Mouse (Mus musculus) liver, adult 2 months (tissue): ENCODE results near the gene Atxn2l. TPM values are rescaled to one million over a fixed set of nuclear protein-coding genes. Genes with fewer than 3 reads are reported as not detected.
A peak's percentile ranks its signal among the peaks of the same experiment; 100 is the strongest.

ENCODE experiments used
- DNase-seq: peaks from one replicate; pipeline ENCODE4 v3.0.0-alpha.2; 2011; ENCODE audit warnings: low read depth, low spot score; ENCODE audit errors: extremely low read depth
- H3K27ac ChIP-seq: fragments of 200-500 bp; replicated peaks from 2 replicates; pipeline ENCODE4 v1.5.1; 2012; ENCODE audit warnings: low read depth, mild to moderate bottlenecking, control low read depth, inconsistent platforms, low read length; ENCODE audit not compliant: insufficient read depth
- H3K27me3 ChIP-seq: fragments of 200-500 bp; 2 replicates; pipeline ENCODE4 v1.6.1; 2012; ENCODE audit warnings: mild to moderate bottlenecking, moderate library complexity, low read length, inconsistent platforms; ENCODE audit not compliant: control insufficient read depth, insufficient read depth
- H3K36me3 ChIP-seq: fragments of 200-500 bp; 2 replicates; pipeline ENCODE4 v1.6.1; 2012; ENCODE audit warnings: low read length, inconsistent platforms; ENCODE audit not compliant: control insufficient read depth, insufficient read depth
- H3K4me1 ChIP-seq: fragments of 200-500 bp; 2 replicates; pipeline ENCODE4 v1.6.1; 2011; ENCODE audit warnings: low read length; ENCODE audit not compliant: control insufficient read depth, insufficient read depth
- H3K4me3 ChIP-seq: fragments of 200-500 bp; 2 replicates; pipeline ENCODE4 v1.5.1; 2011; ENCODE audit warnings: low read depth, mild to moderate bottlenecking, control low read depth, low read length, moderate library complexity; ENCODE audit not compliant: insufficient read depth
- H3K79me2 ChIP-seq: fragments of 200-500 bp; 2 replicates; pipeline ENCODE4 v1.6.1; 2012; ENCODE audit warnings: inconsistent platforms, mild to moderate bottlenecking, low read length, moderate library complexity; ENCODE audit not compliant: control insufficient read depth, insufficient read depth
- H3K9ac ChIP-seq: fragments of 200-500 bp; 2 replicates; pipeline ENCODE4 v1.6.1; 2012; ENCODE audit warnings: low read depth, mild to moderate bottlenecking, control low read depth, inconsistent platforms, low read length
- CTCF ChIP-seq: fragments of 200-500 bp; IDR thresholded peaks from 2 replicates; pipeline ENCODE4 v1.5.1; 2011; ENCODE audit warnings: low read depth, low read length, control low read depth
- POLR2A ChIP-seq: fragments of 200-500 bp; IDR thresholded peaks from 2 replicates; pipeline ENCODE4 v1.6.1; 2011; ENCODE audit warnings: low read length, control low read depth; ENCODE audit not compliant: insufficient read depth; ENCODE audit errors: extremely low read depth
- WGBS: fragments of 180-500 bp; shearing (Covaris S2); methylation state at CpG from one replicate; pipeline ENCODE4 v1.1.7; 2018; 5-methylcytosine and 5-hydroxymethylcytosine counted together
- polyA plus RNA-seq: library from polyadenylated mRNA; depleted of rRNA; stranded (reverse); fragments of >200 nt; gene quantifications from 2 replicates; pipeline ENCODE4 v1.2.3, GENCODE M21; 2012; rRNA removed
- total RNA-seq: library from RNA; depleted of rRNA; stranded (reverse); fragments of >200 nt; gene quantifications from 2 replicates; pipeline ENCODE4 v1.2.3, GENCODE M21; 2014; rRNA removed

Atxn2l gene
- total RNA-seq (4.6 and 6.4 TPM in 2 replicates), polyA plus RNA-seq (42.9 and 81.3 TPM in 2 replicates)

DNA sequence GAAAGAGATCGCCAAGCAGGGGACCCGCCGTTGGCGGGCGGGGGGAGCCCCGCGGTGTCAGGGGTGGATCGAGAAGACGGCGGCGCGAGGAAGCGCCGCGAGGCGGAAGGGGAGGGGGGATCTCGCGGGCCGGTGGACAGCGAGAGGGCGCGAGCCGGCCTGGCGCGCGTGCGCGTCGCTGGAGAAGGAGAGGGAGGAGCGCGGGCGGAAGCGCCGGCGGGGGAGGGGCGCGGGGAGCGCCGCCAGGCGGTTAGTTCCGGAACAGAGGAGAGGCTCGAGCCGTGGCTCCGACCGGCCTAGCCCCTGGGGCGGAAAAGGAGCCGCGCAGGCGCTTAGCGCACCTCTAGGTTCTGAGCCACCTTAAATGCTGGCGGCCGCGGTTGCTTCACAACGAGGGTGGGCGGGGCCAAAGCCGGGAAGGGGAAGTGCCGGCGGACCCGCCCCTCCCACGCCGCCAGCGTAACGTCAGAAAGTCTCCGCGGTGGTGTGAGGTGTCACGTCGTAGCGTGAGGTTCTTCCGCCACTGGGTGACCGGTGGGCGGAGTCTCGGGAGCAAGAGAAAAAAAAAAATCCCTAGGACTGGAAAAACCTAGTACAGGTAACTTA lies at the start of gene Atxn2l:
Gene Atxn2l, minus strand, starts transcription at position 165 of the 606 bp plus-strand sequence.
- TF ChIP-seq POLR2A = 0 out of 2 replicates have a peak, but pooled peaks have one; percentile 29
- peak; percentile 74 for TF ChIP-seq CTCF
- peak; percentile 89 for DNase-seq
- H3K4me1 ChIP-seq = no peaks in the 10 kb centered on the region; the same call in 1 of the 2 replicates
- peak within 1 kb of the TSS; percentile 97 for H3K9ac ChIP-seq
- WGBS = 2% methylated on average over 48 of the region's 72 CpGs
- peaks cover 26% of the 10 kb centered on the region for H3K36me3 ChIP-seq
- H3K4me3 ChIP-seq = peak within 1 kb of the TSS; percentile 96
- H3K27me3 ChIP-seq = no peaks in the 10 kb centered on the region
- peaks cover 4% of the 10 kb centered on the region; the same call in 1 of the 2 replicates for H3K79me2 ChIP-seq
- peak within 1 kb of the TSS; percentile 91 for H3K27ac ChIP-seq

GRCm38 (mm10) chr7:126545631-126546030 lies 42.4 kb upstream of the Atxn2l start:
- H3K4me1 ChIP-seq = no peaks in the 10 kb centered on the region
- no peaks in the 10 kb centered on the region for H3K79me2 ChIP-seq
- no peak overlapping the region for H3K9ac ChIP-seq
- no peak overlapping the region for H3K27ac ChIP-seq
- no peak for DNase-seq
- no peaks in the 10 kb centered on the region for H3K27me3 ChIP-seq
- no peak overlapping the region for H3K4me3 ChIP-seq
- TF ChIP-seq CTCF (no peak), POLR2A (no peak)
- H3K36me3 ChIP-seq = peaks cover 47% of the 10 kb centered on the region
- WGBS = 93% methylated on average over 2 of the region's 2 CpGs

DNA sequence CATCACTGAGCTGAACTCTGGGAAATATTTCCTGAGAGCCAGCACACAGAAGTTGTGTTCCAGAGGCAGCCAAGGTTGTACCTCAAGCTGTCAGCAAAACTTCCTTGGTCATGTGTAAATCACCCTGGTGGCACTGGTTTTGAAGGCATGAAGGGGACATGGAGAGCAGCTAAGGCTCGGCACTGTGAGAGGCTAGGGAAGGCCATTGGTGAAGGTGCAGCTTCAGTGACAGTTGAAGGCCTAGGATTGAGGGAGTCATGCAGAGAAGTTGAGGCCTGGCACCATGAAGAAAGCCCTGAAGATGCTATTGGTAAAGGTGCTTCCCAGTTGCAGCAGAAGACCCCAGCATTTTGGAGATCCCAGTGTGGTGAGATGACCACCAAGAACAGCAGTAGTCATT lies 38.4 kb upstream of the Atxn2l start:
- DNase-seq = no peak
- H3K27ac ChIP-seq = no peak overlapping the region
- no peaks in the 10 kb centered on the region for H3K79me2 ChIP-seq

DNA sequence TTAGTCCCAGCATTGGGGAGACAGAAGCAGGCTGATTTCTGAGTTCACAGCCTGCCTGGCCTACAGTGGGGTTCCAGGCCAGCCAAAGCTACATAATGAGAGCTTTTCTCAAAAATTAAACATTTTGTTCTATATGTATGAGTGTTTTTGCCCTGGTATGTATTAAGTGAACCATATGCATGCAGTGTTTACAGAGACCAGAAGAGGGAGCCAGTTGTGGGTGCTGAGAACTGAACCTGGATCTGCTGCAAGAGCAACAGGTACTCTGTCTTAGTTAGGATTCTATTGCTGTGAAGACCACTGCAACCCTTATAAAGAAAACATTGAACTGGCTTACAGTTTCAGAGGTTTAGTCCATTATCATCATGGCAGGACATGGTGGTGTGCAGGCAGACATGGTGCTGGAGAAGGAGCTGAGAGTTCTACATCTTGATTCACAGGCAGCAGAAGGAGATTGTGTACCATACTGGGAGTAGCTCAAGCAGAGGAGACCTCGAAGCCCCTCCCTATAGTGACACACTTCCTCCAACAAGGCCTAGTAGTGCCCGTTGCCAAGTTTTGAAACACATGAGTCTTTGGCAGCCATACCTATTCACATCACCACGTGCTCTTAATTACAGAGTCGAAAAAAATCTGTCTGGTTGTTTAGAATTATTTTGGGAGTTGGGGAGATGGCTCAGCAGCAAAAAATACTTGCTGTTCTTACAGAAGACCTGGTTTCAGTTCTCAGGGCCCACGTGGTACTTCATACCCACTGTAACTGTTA lies 34.8 kb upstream of the Atxn2l start:
- Histone ChIP-seq H3K27me3 (peaks cover 3% of the 10 kb centered on the region; the same call in 1 of the 2 replicates), H3K4me1 (0 out of 2 replicates have a peak, but pooled peaks cover 3% of the 10 kb centered on the region), H3K36me3 (no peaks in the 10 kb centered on the region), H3K27ac (no peak overlapping the region), H3K79me2 (no peaks in the 10 kb centered on the region), H3K4me3 (no peak overlapping the region), H3K9ac (no peak overlapping the region)
- no peak for TF ChIP-seq POLR2A
- peak; percentile 45; the same call in 1 of the 2 replicates for TF ChIP-seq CTCF
- WGBS = 68% methylated on average over 5 of the region's 5 CpGs
- DNase-seq = peak; percentile 19

More for the DNA sequence above, 38.4 kb upstream of the Atxn2l start:
- TF ChIP-seq POLR2A (no peak), CTCF (no peak)
- no peaks in the 10 kb centered on the region for H3K4me1 ChIP-seq
- H3K27me3 ChIP-seq = no peaks in the 10 kb centered on the region
- H3K4me3 ChIP-seq = no peak overlapping the region
- WGBS = 82% methylated on average over 1 of the region's 1 CpGs
- H3K36me3 ChIP-seq = peaks cover 10% of the 10 kb centered on the region
- H3K9ac ChIP-seq = no peak overlapping the region

GRCm38 (mm10) chr7:126536466-126536865 lies 33.2 kb upstream of the Atxn2l start:
- TF ChIP-seq CTCF = no peak
- TF ChIP-seq POLR2A = no peak
- H3K4me3 ChIP-seq = no peak overlapping the region
- DNase-seq = no peak
- WGBS = 75% methylated on average over 9 of the region's 9 CpGs
- 0 out of 2 replicates have a peak, but pooled peaks cover 3% of the 10 kb centered on the region for H3K4me1 ChIP-seq
- no peak overlapping the region for H3K9ac ChIP-seq
- H3K27ac ChIP-seq = no peak overlapping the region
- no peaks in the 10 kb centered on the region for H3K79me2 ChIP-seq
- peaks cover 3% of the 10 kb centered on the region; the same call in 1 of the 2 replicates for H3K27me3 ChIP-seq
- no peaks in the 10 kb centered on the region for H3K36me3 ChIP-seq
